Mouse (Mus musculus): Measurements from ENCODE around the gene Tigar. TPM values are rescaled to one million over a fixed set of nuclear protein-coding genes. Genes with fewer than 3 reads are reported as not detected.

Gene Tigar
- polyA plus RNA-seq, 1 experiment: 4.1 TPM

DNA sequence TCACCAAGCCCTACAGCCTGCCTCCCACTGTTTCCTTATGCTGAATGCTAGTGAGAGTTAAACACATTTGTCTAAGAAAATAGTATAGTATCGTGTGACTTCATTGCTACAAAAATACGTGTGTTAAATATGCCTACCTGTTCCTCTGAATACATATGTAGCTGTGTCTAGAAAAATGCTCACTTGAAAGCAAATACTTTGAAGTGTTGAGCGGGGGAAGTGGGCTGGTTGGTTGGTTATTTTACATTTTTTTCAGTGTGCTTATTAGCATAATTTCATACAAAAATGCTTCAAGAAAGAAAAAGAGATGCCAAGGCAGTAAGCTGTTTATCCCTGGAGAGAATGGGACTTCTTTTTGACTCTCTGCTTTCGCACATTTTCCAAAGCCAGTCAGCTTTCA is 49.4 kb downstream of the Tigar start:
- no peak for DNase-seq
- WGBS: 74% methylated on average over 4 of the region's 4 CpGs
- H3K4me1 ChIP-seq (ENCODE audit: control insufficient read depth, insufficient read depth, low read length): no peaks in the 10 kb centered on the region
- no peak overlapping the region for H3K4me3 ChIP-seq (replicated peaks; ENCODE audit: extremely low read depth, low read depth, low read length)
- TF ChIP-seq CTCF (IDR thresholded peaks at IDR 0.05; ENCODE audit: insufficient read depth, low read length) (no peak), POLR2A (IDR thresholded peaks at IDR 0.05; ENCODE audit: borderline replicate concordance, extremely low read depth, low read depth, low read length) (no peak)

- DNase-seq: no peak
- H3K4me3 ChIP-seq (replicated peaks; ENCODE audit: extremely low read depth, low read depth, low read length): no peak overlapping the region
- 37% methylated on average over 12 of the region's 12 CpGs for WGBS
- TF ChIP-seq POLR2A (IDR thresholded peaks at IDR 0.05; ENCODE audit: borderline replicate concordance, extremely low read depth, low read depth, low read length) (no peak), CTCF (IDR thresholded peaks at IDR 0.05; ENCODE audit: insufficient read depth, low read length) (no peak)
- no peaks in the 10 kb centered on the region for H3K4me1 ChIP-seq (ENCODE audit: control insufficient read depth, insufficient read depth, low read length)
Observed at GRCm38 (mm10) chr6:127056990-127057588, 52.3 kb downstream of the Tigar start.

GRCm38 (mm10) chr6:127050847-127051246 is 58.5 kb downstream of the Tigar start:
- WGBS: 62% methylated on average over 4 of the region's 4 CpGs
- Histone ChIP-seq H3K4me1 (ENCODE audit: control insufficient read depth, insufficient read depth, low read length) (no peaks in the 10 kb centered on the region), H3K4me3 (replicated peaks; ENCODE audit: extremely low read depth, low read depth, low read length) (no peak overlapping the region)
- TF ChIP-seq POLR2A (IDR thresholded peaks at IDR 0.05; ENCODE audit: borderline replicate concordance, extremely low read depth, low read depth, low read length): no peak
- TF ChIP-seq CTCF (IDR thresholded peaks at IDR 0.05; ENCODE audit: insufficient read depth, low read length): no peak
- DNase-seq: no peak

- 28% methylated on average over 6 of the region's 6 CpGs for WGBS
- H3K4me1 ChIP-seq (ENCODE audit: control insufficient read depth, insufficient read depth, low read length): no peaks in the 10 kb centered on the region
- no peak for TF ChIP-seq POLR2A (IDR thresholded peaks at IDR 0.05; ENCODE audit: borderline replicate concordance, extremely low read depth, low read depth, low read length)
- no peak for TF ChIP-seq CTCF (IDR thresholded peaks at IDR 0.05; ENCODE audit: insufficient read depth, low read length)
- H3K4me3 ChIP-seq (replicated peaks; ENCODE audit: extremely low read depth, low read depth, low read length): no peak overlapping the region
- DNase-seq: no peak
Observed at GRCm38 (mm10) chr6:127044909-127045308, 64.4 kb downstream of the Tigar start.

Other genes with a start within 250 kb of the Tigar start
- gene Dyrk4, start 187.7 kb downstream of the Tigar start, polyA plus RNA-seq (2012; rRNA removed): 0.07 and 0.10 TPM in 2 replicates
- 0.48 and 1.1 TPM in 2 replicates for gene Rad51ap1, start 170.0 kb downstream of the Tigar start, polyA plus RNA-seq (2012; rRNA removed)
- gene D6Wsu163e, start 169.6 kb downstream of the Tigar start, polyA plus RNA-seq (2012; rRNA removed): 3.0 and 5.8 TPM in 2 replicates
- gene Fgf6, start 94.0 kb downstream of the Tigar start, polyA plus RNA-seq (2012; rRNA removed): 0.07 TPM in 1 of 2 replicates, not detected in the other
- not detected in 2 replicates for gene Fgf23, start 36.7 kb downstream of the Tigar start, polyA plus RNA-seq (2012; rRNA removed)
- gene Ccnd2, start 42.6 kb upstream of the Tigar start, polyA plus RNA-seq (2012; rRNA removed): 47.8 and 51.0 TPM in 2 replicates

All from lung, adult 2 months (tissue).